Mouse (Mus musculus) MN1 (cell line): Measurements from ENCODE around the gene Secisbp2l.

Experiments
- DNase-seq: peaks from one replicate; pipeline ENCODE4 v3.0.0-alpha.2; 2016; ENCODE audit warnings: low spot score

Gene Secisbp2l

GRCm38 (mm10) chr2:125782719-125783109, at the start of gene Secisbp2l:
Secisbp2l (minus strand) TSS chr2:125782870.
- peak; percentile 85 for DNase-seq

GRCm38 (mm10) chr2:125829924-125830323, 47.3 kb upstream of the Secisbp2l start:
- DNase-seq, result no peak

- no peak for DNase-seq
These were observed 45.2 kb upstream of the Secisbp2l start for GRCm38 (mm10) chr2:125827898-125828297.

- DNase-seq, result no peak
These were observed 43.5 kb upstream of the Secisbp2l start for GRCm38 (mm10) chr2:125826201-125826600.

GRCm38 (mm10) chr2:125820397-125820796, 37.7 kb upstream of the Secisbp2l start:
- no peak for DNase-seq

- no peak for DNase-seq
These were observed 31.4 kb upstream of the Secisbp2l start for GRCm38 (mm10) chr2:125813972-125814595.

GRCm38 (mm10) chr2:125811332-125811731, 28.7 kb upstream of the Secisbp2l start:
- DNase-seq, result no peak

GRCm38 (mm10) chr2:125809551-125809950, 26.9 kb upstream of the Secisbp2l start:
- no peak for DNase-seq

GRCm38 (mm10) chr2:125805826-125806225, 23.2 kb upstream of the Secisbp2l start:
- DNase-seq, result no peak

- no peak for DNase-seq
These were observed 19.3 kb upstream of the Secisbp2l start for GRCm38 (mm10) chr2:125801947-125802346.

- DNase-seq, result no peak
These were observed 18.4 kb upstream of the Secisbp2l start for GRCm38 (mm10) chr2:125801038-125801437.

- DNase-seq, result no peak
These were observed 17.8 kb upstream of the Secisbp2l start for GRCm38 (mm10) chr2:125800428-125800827.

GRCm38 (mm10) chr2:125797872-125798271, 15.2 kb upstream of the Secisbp2l start:
- DNase-seq, result no peak

- DNase-seq, result no peak
These were observed 12.4 kb upstream of the Secisbp2l start for GRCm38 (mm10) chr2:125795118-125795517.

GRCm38 (mm10) chr2:125794166-125794565, 11.5 kb upstream of the Secisbp2l start:
- peak; percentile 34 for DNase-seq

- peak; percentile 90 for DNase-seq
These were observed 10.2 kb upstream of the Secisbp2l start for GRCm38 (mm10) chr2:125792879-125793261.

- peak; percentile 61 for DNase-seq
These were observed 9.6 kb upstream of the Secisbp2l start for GRCm38 (mm10) chr2:125792144-125792878.

GRCm38 (mm10) chr2:125791485-125791885, 8.8 kb upstream of the Secisbp2l start:
- peak; percentile 22 for DNase-seq

- DNase-seq, result no peak
These were observed 7.6 kb upstream of the Secisbp2l start for GRCm38 (mm10) chr2:125790242-125790641.

GRCm38 (mm10) chr2:125789265-125789664, 6.6 kb upstream of the Secisbp2l start:
- no peak for DNase-seq

GRCm38 (mm10) chr2:125788785-125789184, 6.1 kb upstream of the Secisbp2l start:
- no peak for DNase-seq

- no peak for DNase-seq
These were observed 5.7 kb upstream of the Secisbp2l start for GRCm38 (mm10) chr2:125788351-125788750.

GRCm38 (mm10) chr2:125785021-125785420, 2.4 kb upstream of the Secisbp2l start:
- DNase-seq, result no peak

- no peak for DNase-seq
These were observed 1.7 kb upstream of the Secisbp2l start for GRCm38 (mm10) chr2:125784392-125784791.
